Mouse (Mus musculus) stomach, postnatal 0 days (tissue): ENCODE results near the gene Pik3cd.

Experiments used
- CTCF ChIP-seq: IDR thresholded peaks from 2 replicates; pipeline ENCODE4 v1.5.1; 2016; ENCODE audit warnings: antibody characterized with exemption, low read depth, mild to moderate bottlenecking, moderate library complexity
- EP300 ChIP-seq: optimal IDR thresholded peaks from 2 replicates; pipeline ENCODE3; 2016; ENCODE audit warnings: antibody characterized with exemption

- TF ChIP-seq CTCF (no peak), EP300 (no peak)
These were observed 82.4 kb downstream of the Pik3cd start for GRCm38 (mm10) chr4:149619988-149620387.
